Mouse (Mus musculus) CH12.LX (cell line): ENCODE data around the gene Tfap4. TPM values are rescaled to one million over a fixed set of nuclear protein-coding genes. Genes with fewer than 3 reads are reported as not detected.

Experiments
- DNase-seq: peaks from one replicate; pipeline ENCODE4 v3.0.0-alpha.2; 2013; ENCODE audit errors: extremely low read depth
- H3K27ac ChIP-seq: 2 replicates; pipeline ENCODE4 v1.5.1; 2012; ENCODE audit warnings: low read depth, mild to moderate bottlenecking, control low read depth, moderate library complexity; ENCODE audit not compliant: insufficient read depth
- H3K27me3 ChIP-seq: replicated peaks from 2 replicates; pipeline ENCODE3; 2012; ENCODE audit warnings: inconsistent platforms
- H3K36me3 ChIP-seq, 2 experiments: replicated peaks in 1 of 2; 2 replicates each; pipeline versions ENCODE3 to v1.6.1; 2012; ENCODE audit warnings: inconsistent platforms in 1 of 2, low read length in 1 of 2, mild to moderate bottlenecking in 1 of 2, mixed read lengths in 1 of 2, moderate library complexity in 1 of 2; ENCODE audit not compliant: control insufficient read depth in 1 of 2, insufficient read depth in 1 of 2
- H3K4me1 ChIP-seq, 2 experiments: 2 replicates each; pipeline ENCODE4 v1.6.1; 2012; ENCODE audit warnings: inconsistent platforms in 1 of 2, moderate library complexity in 1 of 2; ENCODE audit not compliant: insufficient read depth in 2 of 2, control insufficient read depth in 1 of 2
- H3K4me2 ChIP-seq: 2 replicates; pipeline ENCODE4 v1.6.1; 2012; ENCODE audit warnings: low read depth, mild to moderate bottlenecking, control low read depth; ENCODE audit not compliant: poor library complexity, insufficient read depth, severe bottlenecking
- H3K4me3 ChIP-seq, 3 experiments: fragments of 150-350 bp in 1 of 3; sonication (generic) in 1 of 3; replicated peaks in 1 of 3; 2 replicates each; pipeline versions ENCODE3 to v1.5.1; 2011 to 2012; ENCODE audit warnings: low read depth in 2 of 3, low read length in 2 of 3, mild to moderate bottlenecking in 2 of 3, moderate library complexity in 2 of 3, control low read depth in 1 of 3, improper control_type of control experiment in 1 of 3, inconsistent platforms in 1 of 3, mixed read lengths in 1 of 3; ENCODE audit not compliant: poor library complexity in 1 of 3
- H3K79me2 ChIP-seq: replicated peaks from 2 replicates; pipeline ENCODE4 v1.6.1; 2012; ENCODE audit warnings: mild to moderate bottlenecking, moderate library complexity; ENCODE audit not compliant: control insufficient read depth, poor library complexity, insufficient read depth, severe bottlenecking; ENCODE audit errors: extremely low read depth
- H3K9ac ChIP-seq: 2 replicates; pipeline ENCODE4 v1.6.1; 2012; ENCODE audit warnings: low read depth, mild to moderate bottlenecking, control low read depth, moderate library complexity; ENCODE audit not compliant: insufficient read depth
- H3K9me3 ChIP-seq: replicated peaks from 2 replicates; pipeline ENCODE3; 2012; ENCODE audit warnings: low read length, inconsistent platforms, mixed read lengths
- BHLHE40 ChIP-seq: IDR thresholded peaks from 2 replicates; pipeline ENCODE4 v1.6.1; 2011; ENCODE audit warnings: mild to moderate bottlenecking, low read depth, low read length, improper control_type of control experiment
- CHD1 ChIP-seq: IDR thresholded peaks from 2 replicates; pipeline ENCODE4 v1.6.1; 2012; ENCODE audit warnings: low read depth, low read length, improper control_type of control experiment, inconsistent platforms
- E2F4 ChIP-seq: IDR thresholded peaks from 2 replicates; pipeline ENCODE4 v1.6.1; 2011; ENCODE audit warnings: low read depth, low read length, improper control_type of control experiment; ENCODE audit not compliant: insufficient replicate concordance
- ELF1 ChIP-seq: IDR thresholded peaks from 2 replicates; pipeline ENCODE4 v1.6.1; 2014; ENCODE audit warnings: low read depth, mild to moderate bottlenecking, inconsistent platforms, low read length, improper control_type of control experiment
- ETS1 ChIP-seq: conservative IDR thresholded peaks from 2 replicates; pipeline ENCODE4 v1.6.1; 2012; ENCODE audit warnings: low read depth, mild to moderate bottlenecking, inconsistent platforms, low read length, improper control_type of control experiment, moderate library complexity
- GABPA ChIP-seq: IDR thresholded peaks from 2 replicates; pipeline ENCODE4 v1.6.1; 2012; ENCODE audit warnings: low read depth, low read length, improper control_type of control experiment, inconsistent platforms; ENCODE audit not compliant: insufficient replicate concordance
- JUN ChIP-seq: IDR thresholded peaks from 2 replicates; pipeline ENCODE4 v1.6.1; 2011; ENCODE audit warnings: low read depth, mild to moderate bottlenecking, low read length, improper control_type of control experiment, moderate library complexity; ENCODE audit not compliant: insufficient read depth
- JUND ChIP-seq: conservative IDR thresholded peaks from 2 replicates; pipeline ENCODE4 v1.6.1; 2011; ENCODE audit warnings: low read depth, low read length, improper control_type of control experiment
- KAT2A ChIP-seq: IDR thresholded peaks from 2 replicates; pipeline ENCODE4 v1.6.1; 2012; ENCODE audit warnings: low read length, improper control_type of control experiment, inconsistent platforms; ENCODE audit not compliant: insufficient replicate concordance
- MAX ChIP-seq: IDR thresholded peaks from 2 replicates; pipeline ENCODE4 v1.6.1; 2011; ENCODE audit warnings: low read length, improper control_type of control experiment
- MEF2A ChIP-seq: IDR thresholded peaks from 2 replicates; pipeline ENCODE4 v1.6.1; 2014; ENCODE audit warnings: low read depth, mild to moderate bottlenecking, inconsistent platforms, low read length, improper control_type of control experiment, borderline replicate concordance
- MXI1 ChIP-seq: IDR thresholded peaks from 2 replicates; pipeline ENCODE4 v1.6.1; 2011; ENCODE audit warnings: mild to moderate bottlenecking, low read depth, low read length, improper control_type of control experiment
- NELFE ChIP-seq: IDR thresholded peaks from 2 replicates; pipeline ENCODE4 v1.6.1; 2011; ENCODE audit warnings: low read depth, low read length, improper control_type of control experiment
- PAX5 ChIP-seq: IDR thresholded peaks from 2 replicates; pipeline ENCODE4 v1.6.1; 2012; ENCODE audit warnings: low read length, inconsistent platforms, mixed read lengths
- POLR2A ChIP-seq: IDR thresholded peaks from 2 replicates; pipeline ENCODE4 v1.6.1; 2011; ENCODE audit warnings: low read depth, mild to moderate bottlenecking, improper control_type of control experiment, low read length
- RAD21 ChIP-seq: IDR thresholded peaks from 2 replicates; pipeline ENCODE4 v1.6.1; 2011; ENCODE audit warnings: low read depth, mild to moderate bottlenecking, low read length, improper control_type of control experiment, moderate library complexity
- SIN3A ChIP-seq: IDR thresholded peaks from 2 replicates; pipeline ENCODE4 v1.6.1; 2012; ENCODE audit warnings: low read length, improper control_type of control experiment, inconsistent platforms
- TBP ChIP-seq: conservative IDR thresholded peaks from 2 replicates; pipeline ENCODE4 v1.6.1; 2011; ENCODE audit warnings: low read depth, low read length, improper control_type of control experiment
- TCF12 ChIP-seq: IDR thresholded peaks from 2 replicates; pipeline ENCODE4 v1.6.1; 2014; ENCODE audit warnings: low read depth, mild to moderate bottlenecking, inconsistent platforms, low read length, improper control_type of control experiment
- UBTF ChIP-seq: IDR thresholded peaks from 2 replicates; pipeline ENCODE4 v1.6.1; 2012; ENCODE audit warnings: low read depth, mild to moderate bottlenecking, inconsistent platforms, low read length, improper control_type of control experiment, moderate library complexity
- USF1 ChIP-seq: IDR thresholded peaks from 2 replicates; pipeline ENCODE4 v1.6.1; 2014; ENCODE audit warnings: low read depth, mild to moderate bottlenecking, inconsistent platforms, low read length, improper control_type of control experiment
- USF2 ChIP-seq: conservative IDR thresholded peaks from 2 replicates; pipeline ENCODE4 v1.6.1; 2011; ENCODE audit warnings: low read depth, low read length, improper control_type of control experiment
- ZC3H11A ChIP-seq: IDR thresholded peaks from 2 replicates; pipeline ENCODE4 v1.6.1; 2012; ENCODE audit warnings: low read depth, mild to moderate bottlenecking, inconsistent platforms, low read length, improper control_type of control experiment
- ZKSCAN1 ChIP-seq: IDR thresholded peaks from 2 replicates; pipeline ENCODE4 v1.6.1; 2012; ENCODE audit warnings: low read depth, inconsistent platforms, low read length, improper control_type of control experiment, borderline replicate concordance
- ZNF384 ChIP-seq: IDR thresholded peaks from 2 replicates; pipeline ENCODE4 v1.6.1; 2012; ENCODE audit warnings: low read depth, low read length, improper control_type of control experiment, inconsistent platforms
- dilution Hi-C: fragments of 300-500 bp; cut with MboI; formaldehyde crosslinking; loops from 2 replicates; pipeline ENCODE4 v1.14.3; 2020; ENCODE audit warnings: low sequenced_read_pairs; ENCODE audit not compliant: extremely low pct_unique_long_range_greater_than_20kb, extremely low pct_ligation_motif_present
- in situ Hi-C: fragments of 300-500 bp; cut with MboI; formaldehyde crosslinking; loops from 3 replicates; pipeline ENCODE4 v1.14.3; 2019; ENCODE audit warnings: low sequenced_read_pairs, low pct_ligation_motif_present, low pct_unique_long_range_greater_than_20kb, mixed read lengths
- polyA plus RNA-seq: library from polyadenylated mRNA; unstranded; fragments of >175 nt; gene quantifications from 2 replicates; pipeline ENCODE4 v1.2.1, GENCODE M21; 2012; ENCODE audit warnings: low read depth; ENCODE audit not compliant: insufficient read length
- total RNA-seq, 2 experiments: library from RNA; depleted of rRNA; stranded (reverse); fragments of 300-350 nt in 1 of 2; fragments of >200 nt in 1 of 2; gene quantifications; 2 replicates each; pipeline ENCODE4 v1.2.3; 2012 to 2014

Gene Tfap4
- total and polyA plus RNA-seq, 3 experiments, result 23.5 to 43.3 (median 24.0) TPM

GRCm38 (mm10) chr16:4584438-4584837 is 24.8 kb upstream of the Tfap4 start:
- dilution Hi-C loops (no loop called here), in situ Hi-C loops (no loop called here)
- TF ChIP-seq ZKSCAN1, result no peak
- TF ChIP-seq ELF1, result no peak
- no peak for TF ChIP-seq ZC3H11A
- TF ChIP-seq JUND, result no peak
- no peak for TF ChIP-seq MEF2A
- no peak for TF ChIP-seq KAT2A
- no peak for TF ChIP-seq CHD1
- TF ChIP-seq E2F4, result no peak
- TF ChIP-seq TBP, result no peak
- no peak for TF ChIP-seq RAD21
- TF ChIP-seq UBTF, result no peak
- peak; percentile 73; the same call in 1 of the 2 replicates for TF ChIP-seq MAX
- TF ChIP-seq BHLHE40, result peak; percentile 72
- no peak for TF ChIP-seq PAX5
- TF ChIP-seq USF2, result no peak
- TF ChIP-seq NELFE, result no peak
- no peak for TF ChIP-seq SIN3A
- TF ChIP-seq ETS1, result no peak; the same call in 1 of the 2 replicates
- TF ChIP-seq JUN, result no peak
- no peak for TF ChIP-seq USF1
- peak; percentile 66; the same call in 1 of the 2 replicates for TF ChIP-seq MXI1
- peak; percentile 84 for TF ChIP-seq ZNF384
- no peak for TF ChIP-seq POLR2A
- TF ChIP-seq GABPA, result no peak
- no peak for TF ChIP-seq TCF12
- H3K36me3 ChIP-seq, result no peaks in the 10 kb centered on the region
- no peaks in the 10 kb centered on the region for H3K79me2 ChIP-seq
- H3K27ac ChIP-seq, result no peak overlapping the region
- no peak for DNase-seq
- peak overlapping the region; percentile 64 for H3K4me2 ChIP-seq
- H3K4me1 ChIP-seq, result peaks cover 20 to 43% of the 10 kb centered on the region in 2 experiments
- peak overlapping the region; percentile 44 for H3K9ac ChIP-seq
- H3K4me3 ChIP-seq, result no peak overlapping the region
- H3K27me3 ChIP-seq, result no peaks in the 10 kb centered on the region
- H3K9me3 ChIP-seq, result no peaks in the 10 kb centered on the region
